Mouse (Mus musculus): ENCODE results near the gene Alkbh5. TPM values are rescaled to one million over a fixed set of nuclear protein-coding genes. Genes with fewer than 3 reads are reported as not detected.

Alkbh5 gene
- polyA plus RNA-seq, 1 experiment = 21.3 TPM

GRCm38 (mm10) chr11:60522027-60522426, 14.2 kb upstream of the Alkbh5 start:
- no peak overlapping the region for H3K27ac ChIP-seq (ENCODE audit: insufficient read depth, low read length)
- TF ChIP-seq POLR2A (IDR thresholded peaks at IDR 0.05; ENCODE audit: extremely low read depth, insufficient read depth, low read length) (no peak), CTCF (IDR thresholded peaks at IDR 0.05; ENCODE audit: extremely low read depth, insufficient read depth, low read length) (no peak)
- no peaks in the 10 kb centered on the region for H3K4me1 ChIP-seq (ENCODE audit: control insufficient read depth, insufficient read depth, low read length)
- H3K4me3 ChIP-seq (ENCODE audit: insufficient read depth, low read length) = no peak overlapping the region

- Histone ChIP-seq H3K27ac (ENCODE audit: insufficient read depth, low read length) (no peak overlapping the region), H3K4me3 (ENCODE audit: insufficient read depth, low read length) (no peak overlapping the region), H3K4me1 (ENCODE audit: control insufficient read depth, insufficient read depth, low read length) (no peaks in the 10 kb centered on the region)
- TF ChIP-seq POLR2A (IDR thresholded peaks at IDR 0.05; ENCODE audit: extremely low read depth, insufficient read depth, low read length) = no peak
- TF ChIP-seq CTCF (IDR thresholded peaks at IDR 0.05; ENCODE audit: extremely low read depth, insufficient read depth, low read length) = no peak
Observed at GRCm38 (mm10) chr11:60522661-60523365, 13.4 kb upstream of the Alkbh5 start.

GRCm38 (mm10) chr11:60526461-60526860, 9.7 kb upstream of the Alkbh5 start:
- TF ChIP-seq CTCF (IDR thresholded peaks at IDR 0.05; ENCODE audit: extremely low read depth, insufficient read depth, low read length) = no peak
- no peak for TF ChIP-seq POLR2A (IDR thresholded peaks at IDR 0.05; ENCODE audit: extremely low read depth, insufficient read depth, low read length)
- no peak overlapping the region for H3K4me3 ChIP-seq (ENCODE audit: insufficient read depth, low read length)
- H3K27ac ChIP-seq (ENCODE audit: insufficient read depth, low read length) = no peak overlapping the region
- no peaks in the 10 kb centered on the region for H3K4me1 ChIP-seq (ENCODE audit: control insufficient read depth, insufficient read depth, low read length)

GRCm38 (mm10) chr11:60535676-60536075, 505 bp upstream of the Alkbh5 start:
- no peak overlapping the region for H3K4me3 ChIP-seq (ENCODE audit: insufficient read depth, low read length)
- peaks cover 1% of the 10 kb centered on the region; the same call in 1 of the 2 replicates for H3K4me1 ChIP-seq (ENCODE audit: control insufficient read depth, insufficient read depth, low read length)
- no peak overlapping the region for H3K27ac ChIP-seq (ENCODE audit: insufficient read depth, low read length)
- no peak for TF ChIP-seq CTCF (IDR thresholded peaks at IDR 0.05; ENCODE audit: extremely low read depth, insufficient read depth, low read length)
- TF ChIP-seq POLR2A (IDR thresholded peaks at IDR 0.05; ENCODE audit: extremely low read depth, insufficient read depth, low read length) = no peak

- Histone ChIP-seq H3K27ac (ENCODE audit: insufficient read depth, low read length) (peak overlapping the region; percentile 72), H3K4me3 (ENCODE audit: insufficient read depth, low read length) (peak overlapping the region; percentile 45)
- TF ChIP-seq POLR2A (IDR thresholded peaks at IDR 0.05; ENCODE audit: extremely low read depth, insufficient read depth, low read length) = peak; percentile 85
- TF ChIP-seq CTCF (IDR thresholded peaks at IDR 0.05; ENCODE audit: extremely low read depth, insufficient read depth, low read length) = no peak
Observed at GRCm38 (mm10) chr11:60536859-60537467, 782 bp downstream of the Alkbh5 start.

GRCm38 (mm10) chr11:60537468-60538347, 1.5 kb downstream of the Alkbh5 start:
- Histone ChIP-seq H3K27ac (ENCODE audit: insufficient read depth, low read length) (peak overlapping the region; percentile 78), H3K4me1 (ENCODE audit: control insufficient read depth, insufficient read depth, low read length) (peaks cover 3% of the 10 kb centered on the region; the same call in 1 of the 2 replicates), H3K4me3 (ENCODE audit: insufficient read depth, low read length) (peak overlapping the region; percentile 45)
- TF ChIP-seq CTCF (IDR thresholded peaks at IDR 0.05; ENCODE audit: extremely low read depth, insufficient read depth, low read length) (no peak), POLR2A (IDR thresholded peaks at IDR 0.05; ENCODE audit: extremely low read depth, insufficient read depth, low read length) (peak; percentile 56)

More at GRCm38 (mm10) chr11:60536859-60537467, 782 bp downstream of the Alkbh5 start:
- H3K4me1 ChIP-seq (ENCODE audit: control insufficient read depth, insufficient read depth, low read length) = peaks cover 2% of the 10 kb centered on the region; the same call in 1 of the 2 replicates

GRCm38 (mm10) chr11:60538371-60539281, 2.4 kb downstream of the Alkbh5 start:
- H3K4me3 ChIP-seq (ENCODE audit: insufficient read depth, low read length) = peak overlapping the region; percentile 45
- H3K4me1 ChIP-seq (ENCODE audit: control insufficient read depth, insufficient read depth, low read length) = peaks cover 3% of the 10 kb centered on the region; the same call in 1 of the 2 replicates
- TF ChIP-seq POLR2A (IDR thresholded peaks at IDR 0.05; ENCODE audit: extremely low read depth, insufficient read depth, low read length) (no peak), CTCF (IDR thresholded peaks at IDR 0.05; ENCODE audit: extremely low read depth, insufficient read depth, low read length) (no peak)
- peak overlapping the region; percentile 75 for H3K27ac ChIP-seq (ENCODE audit: insufficient read depth, low read length)

GRCm38 (mm10) chr11:60539540-60539939, 3.4 kb downstream of the Alkbh5 start:
- Histone ChIP-seq H3K27ac (ENCODE audit: insufficient read depth, low read length) (no peak overlapping the region), H3K4me1 (ENCODE audit: control insufficient read depth, insufficient read depth, low read length) (peaks cover 3% of the 10 kb centered on the region; the same call in 1 of the 2 replicates), H3K4me3 (ENCODE audit: insufficient read depth, low read length) (peak overlapping the region; percentile 45)
- TF ChIP-seq POLR2A (IDR thresholded peaks at IDR 0.05; ENCODE audit: extremely low read depth, insufficient read depth, low read length) (no peak), CTCF (IDR thresholded peaks at IDR 0.05; ENCODE audit: extremely low read depth, insufficient read depth, low read length) (no peak)

Measured in cortical plate, adult 2 months (tissue).